Mouse (Mus musculus) forebrain, postnatal 0 days (tissue): ENCODE measurements at regions not wholly inside any gene's neighbourhood (a gene's known extent, or its start where the extent isn't known, plus 50 kb on each side); places are given as distances from the start of the nearest gene placed in this dataset.

ENCODE experiments used
- ATAC-seq: fragments of 200-750 bp; cut with Nextera tagmentation; 2 replicates; pipeline ENCODE4 v1.8.0; 2017; ENCODE audit warnings: mild to moderate bottlenecking, moderate library complexity
- DNase-seq: peaks from one replicate; pipeline ENCODE4 v3.0.0-alpha.2; 2015
- H3K27ac ChIP-seq: fragments of 300-500 bp; sonication (generic); 2 replicates; pipeline ENCODE4 v1.5.1; 2014; ENCODE audit warnings: low read depth, mild to moderate bottlenecking, antibody characterized with exemption, low read length, moderate library complexity, mixed read lengths
- H3K27me3 ChIP-seq: fragments of 300-500 bp; sonication (generic); 2 replicates; pipeline ENCODE4 v1.6.1; 2014; ENCODE audit warnings: mild to moderate bottlenecking, low read length, mixed read lengths; ENCODE audit not compliant: insufficient read depth
- H3K36me3 ChIP-seq: fragments of 300-500 bp; sonication (generic); 2 replicates; pipeline ENCODE4 v1.6.1; 2014; ENCODE audit warnings: mild to moderate bottlenecking, moderate library complexity; ENCODE audit not compliant: insufficient read depth
- H3K4me1 ChIP-seq: fragments of 300-500 bp; sonication (generic); 2 replicates; pipeline ENCODE4 v1.6.1; 2014; ENCODE audit warnings: antibody characterized with exemption; ENCODE audit not compliant: insufficient read depth
- H3K4me2 ChIP-seq: fragments of 300-500 bp; sonication (generic); 2 replicates; pipeline ENCODE4 v1.6.1; 2014; ENCODE audit warnings: low read depth, mild to moderate bottlenecking, moderate library complexity
- H3K4me3 ChIP-seq: fragments of 300-500 bp; sonication (generic); 2 replicates; pipeline ENCODE4 v1.5.1; 2014; ENCODE audit warnings: low read depth, low read length, mixed read lengths
- H3K9ac ChIP-seq: fragments of 300-500 bp; sonication (generic); 2 replicates; pipeline ENCODE4 v1.6.1; 2014; ENCODE audit warnings: mild to moderate bottlenecking
- H3K9me3 ChIP-seq: fragments of 300-500 bp; sonication (generic); 2 replicates; pipeline ENCODE4 v1.6.1; 2016; ENCODE audit warnings: low read length
- CTCF ChIP-seq: sonication (generic); IDR thresholded peaks from 2 replicates; pipeline ENCODE4 v1.5.1; 2016; ENCODE audit warnings: antibody characterized with exemption, control low read depth, low read depth
- WGBS: fragments of 180-500 bp; shearing (Covaris S2); extraction: QIAGEN DNeasy Blood & Tissue Kit; methylation state at CpG from one replicate; pipeline ENCODE4 v1.1.7; 2014; 5-methylcytosine and 5-hydroxymethylcytosine counted together

DNA sequence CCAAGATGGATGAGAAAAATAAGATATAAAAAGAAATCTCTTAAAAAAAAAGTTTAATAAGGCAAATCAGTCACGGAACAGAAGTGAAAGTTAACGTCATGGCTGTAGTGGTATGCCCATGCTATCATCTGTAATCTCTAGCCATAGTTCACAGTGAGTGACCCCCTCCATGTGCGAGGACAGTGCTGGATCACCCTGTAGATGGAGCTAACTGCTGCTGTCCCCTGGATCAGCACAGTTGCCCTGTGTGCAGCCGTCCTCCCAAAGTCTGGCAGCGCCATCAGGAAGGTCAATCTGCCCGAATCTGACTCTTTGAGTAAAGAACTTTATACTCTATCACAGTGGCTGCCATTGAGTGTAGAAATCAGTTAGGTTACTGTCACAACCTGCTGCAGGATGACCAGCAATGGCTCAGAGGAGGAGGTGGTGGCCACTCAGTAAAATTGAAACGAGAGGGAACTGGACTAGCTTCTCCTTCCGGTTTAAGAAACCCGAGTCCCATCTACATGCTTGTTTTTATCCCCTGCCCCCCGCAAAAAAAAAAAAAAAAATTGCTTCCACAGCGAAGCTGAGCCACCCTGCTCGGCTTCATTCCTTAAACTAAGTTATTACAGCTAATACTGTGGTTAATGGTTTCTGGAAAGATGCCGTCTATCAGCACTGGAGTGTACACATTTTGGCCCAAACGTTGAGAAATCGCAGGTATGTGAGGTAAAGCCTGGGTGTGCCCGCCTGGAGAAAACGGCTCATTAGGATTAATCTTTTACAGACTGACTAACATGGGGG, 462.0 kb downstream of the Lmo4 start:
- peaks cover 10% of the 10 kb centered on the region; the same call in 1 of the 2 replicates for H3K4me1 ChIP-seq
- H3K27ac ChIP-seq = no peak overlapping the region
- ATAC-seq = no peak
- no peak for DNase-seq
- no peaks in the 10 kb centered on the region for H3K27me3 ChIP-seq
- H3K9ac ChIP-seq = no peak overlapping the region
- no peaks in the 10 kb centered on the region for H3K9me3 ChIP-seq
- no peaks in the 10 kb centered on the region for H3K36me3 ChIP-seq
- WGBS = 66% methylated on average over 17 of the region's 17 CpGs
- no peak overlapping the region for H3K4me3 ChIP-seq
- no peak for TF ChIP-seq CTCF
- no peak overlapping the region for H3K4me2 ChIP-seq

DNA sequence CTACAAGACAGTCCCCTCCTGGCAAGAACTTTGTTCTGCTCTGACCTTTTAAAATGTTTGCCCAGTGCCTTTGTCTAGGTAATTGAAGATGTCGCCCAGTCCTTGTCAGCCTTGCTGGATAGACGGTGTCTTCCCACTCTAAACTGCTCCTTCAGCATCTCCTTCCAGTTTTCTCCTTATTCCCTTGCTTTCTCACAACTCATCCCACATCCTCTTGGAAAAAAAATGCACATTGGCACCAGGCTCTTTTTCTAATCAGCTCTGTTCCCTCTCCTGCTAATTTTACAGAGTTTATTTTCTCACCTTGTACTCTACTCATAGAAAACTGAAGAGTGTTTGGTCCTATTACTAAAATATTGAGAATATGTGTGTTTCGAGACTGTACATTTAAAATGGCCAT, 466.3 kb downstream of the Lmo4 start:
- 74% methylated on average over 3 of the region's 3 CpGs for WGBS

GRCm38 (mm10) chr3:143737844-143738243, 467.2 kb downstream of the Lmo4 start:
- no peak overlapping the region for H3K9ac ChIP-seq
- no peaks in the 10 kb centered on the region for H3K36me3 ChIP-seq
- no peaks in the 10 kb centered on the region for H3K27me3 ChIP-seq
- no peak overlapping the region for H3K4me3 ChIP-seq
- DNase-seq = no peak
- no peak for TF ChIP-seq CTCF
- H3K9me3 ChIP-seq = no peaks in the 10 kb centered on the region
- H3K4me1 ChIP-seq = no peaks in the 10 kb centered on the region
- WGBS = 71% methylated on average over 6 of the region's 6 CpGs
- no peak overlapping the region for H3K27ac ChIP-seq
- no peak overlapping the region for H3K4me2 ChIP-seq
- ATAC-seq = no peak

More for the DNA sequence above, 466.3 kb downstream of the Lmo4 start:
- DNase-seq = no peak
- TF ChIP-seq CTCF = no peak
- H3K4me2 ChIP-seq = no peak overlapping the region
- H3K27me3 ChIP-seq = no peaks in the 10 kb centered on the region
- H3K4me3 ChIP-seq = no peak overlapping the region
- peaks cover 4% of the 10 kb centered on the region; the same call in 1 of the 2 replicates for H3K4me1 ChIP-seq
- H3K27ac ChIP-seq = no peak overlapping the region
- H3K36me3 ChIP-seq = no peaks in the 10 kb centered on the region
- no peak overlapping the region for H3K9ac ChIP-seq
- no peak for ATAC-seq
- H3K9me3 ChIP-seq = no peaks in the 10 kb centered on the region

DNA sequence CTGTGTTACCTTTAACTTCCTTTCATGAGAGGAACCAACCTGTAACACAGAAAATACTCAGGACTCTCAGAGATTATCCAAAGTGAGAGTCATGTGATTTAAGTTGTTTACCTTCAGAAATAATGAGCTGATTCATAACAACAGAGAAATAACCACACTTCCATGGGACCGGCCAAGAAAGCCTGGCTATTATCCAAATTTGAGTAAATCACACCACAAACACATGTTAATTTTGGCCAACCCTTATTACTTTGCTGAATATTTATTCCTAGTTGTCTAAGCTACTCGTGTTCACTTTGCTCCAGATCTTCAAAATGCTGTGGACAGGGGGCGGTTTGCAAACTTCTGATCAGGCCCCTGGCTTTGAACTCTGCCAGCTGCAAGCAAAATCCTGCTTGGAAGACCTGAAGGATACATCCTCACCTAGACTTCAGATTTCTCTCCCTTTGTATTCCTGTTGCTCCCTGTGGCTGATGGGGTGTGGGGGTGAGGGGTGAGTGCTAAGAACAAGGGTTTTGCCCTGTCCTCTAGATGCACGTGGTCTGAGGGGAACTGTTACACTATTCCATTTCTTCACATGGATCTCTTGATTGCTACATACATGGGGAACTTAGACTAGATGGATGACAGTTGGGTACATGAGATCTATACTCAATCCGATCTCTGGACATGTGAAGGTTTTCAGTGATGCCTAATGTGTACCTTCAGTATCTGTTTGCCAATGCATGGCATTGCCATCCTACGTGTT, 468.2 kb downstream of the Lmo4 start:
- ATAC-seq = no peak

DNA sequence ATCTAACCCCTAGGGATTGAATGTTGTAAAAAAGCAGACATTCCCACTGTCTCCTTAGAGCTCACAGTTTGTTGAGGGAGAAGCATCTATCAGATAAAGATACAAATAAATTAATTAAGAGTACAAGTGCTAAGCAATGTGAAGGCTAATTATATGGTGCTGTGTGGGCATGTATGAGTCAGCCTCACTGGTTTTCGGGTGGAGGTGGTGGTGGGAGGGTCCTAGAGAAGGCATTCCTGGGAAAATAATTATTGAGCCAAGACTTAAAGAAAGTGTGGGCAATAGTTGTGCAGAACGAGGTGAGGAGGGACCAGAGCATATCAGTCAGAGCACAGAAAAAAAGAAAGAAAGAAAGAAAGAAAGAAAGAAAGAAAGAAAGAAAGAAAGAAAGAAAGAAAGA, 470.2 kb downstream of the Lmo4 start:
- H3K9me3 ChIP-seq = no peaks in the 10 kb centered on the region
- no peak overlapping the region for H3K4me3 ChIP-seq
- H3K9ac ChIP-seq = no peak overlapping the region
- no peaks in the 10 kb centered on the region for H3K27me3 ChIP-seq
- TF ChIP-seq CTCF = no peak
- no peaks in the 10 kb centered on the region for H3K4me1 ChIP-seq
- no peak overlapping the region for H3K27ac ChIP-seq
- no peak overlapping the region for H3K4me2 ChIP-seq
- ATAC-seq (no peak), DNase-seq (no peak)
- WGBS = 67% methylated on average over 2 of the region's 2 CpGs
- H3K36me3 ChIP-seq = no peaks in the 10 kb centered on the region

More for the DNA sequence above, 468.2 kb downstream of the Lmo4 start:
- WGBS = 62% methylated on average over 6 of the region's 6 CpGs
- H3K27ac ChIP-seq = no peak overlapping the region
- H3K36me3 ChIP-seq = no peaks in the 10 kb centered on the region
- DNase-seq = peak; percentile 22
- H3K9ac ChIP-seq = no peak overlapping the region
- no peak overlapping the region for H3K4me3 ChIP-seq
- TF ChIP-seq CTCF = no peak
- no peaks in the 10 kb centered on the region for H3K9me3 ChIP-seq
- no peak overlapping the region for H3K4me2 ChIP-seq
- no peaks in the 10 kb centered on the region for H3K27me3 ChIP-seq
- no peaks in the 10 kb centered on the region for H3K4me1 ChIP-seq

GRCm38 (mm10) chr3:143732966-143733725, 471.9 kb downstream of the Lmo4 start:
- Histone ChIP-seq H3K4me2 (no peak overlapping the region), H3K9me3 (no peaks in the 10 kb centered on the region), H3K4me1 (no peaks in the 10 kb centered on the region), H3K9ac (no peak overlapping the region), H3K27me3 (no peaks in the 10 kb centered on the region), H3K36me3 (no peaks in the 10 kb centered on the region), H3K27ac (no peak overlapping the region), H3K4me3 (no peak overlapping the region)
- DNase-seq = no peak
- ATAC-seq = no peak
- no peak for TF ChIP-seq CTCF
- 89% methylated on average over 8 of the region's 8 CpGs for WGBS
